Mouse (Mus musculus) activated CD4-positive, CD25-positive, alpha-beta regulatory T cell, adult 4 months (primary cell): ENCODE measurements around the gene Tmem44. TPM values are rescaled to one million over a fixed set of nuclear protein-coding genes. Genes with fewer than 3 reads are reported as not detected.
A peak's percentile ranks its signal among the peaks of the same experiment; 100 is the strongest.

Experiments used
- ATAC-seq: one replicate; pipeline ENCODE4 v1.8.0; 2017
- polyA plus RNA-seq, 2 experiments: library from polyadenylated mRNA; unstranded; fragments of 100-300 nt; shearing (Covaris generic); gene quantifications; one replicate each; pipeline ENCODE4 v1.2.1; 2017

Gene Tmem44
- polyA plus RNA-seq, 2 experiments from 2014 or later = 0.85 TPM; not detected in 1

- ATAC-seq = no peak
Measured at GRCm38 (mm10) chr16:30517666-30518283, 32.9 kb downstream of the Tmem44 start.

- no peak for ATAC-seq
Measured at GRCm38 (mm10) chr16:30516993-30517392, 33.6 kb downstream of the Tmem44 start.

DNA sequence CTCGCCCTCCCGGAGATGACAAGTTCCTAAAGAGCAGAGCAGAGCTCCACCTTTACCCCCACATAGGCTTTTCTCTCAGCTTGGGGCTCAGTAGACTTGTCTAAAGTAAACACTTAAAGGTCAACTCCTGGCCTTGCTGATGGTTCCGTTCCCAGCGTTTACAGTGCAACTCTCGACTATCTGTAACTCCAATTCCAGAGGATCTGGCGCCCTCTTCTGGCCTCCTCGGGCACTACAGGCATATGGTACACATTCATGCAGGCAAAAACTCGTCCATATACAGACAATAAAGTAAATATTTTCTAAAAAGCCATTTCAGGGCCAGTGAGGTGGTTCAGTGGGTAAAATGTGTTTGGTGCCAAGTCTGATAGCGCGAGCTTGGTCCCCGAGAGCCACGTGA, 35.2 kb downstream of the Tmem44 start:
- no peak for ATAC-seq

GRCm38 (mm10) chr16:30513050-30514024, 37.3 kb downstream of the Tmem44 start:
- ATAC-seq = no peak

- no peak for ATAC-seq
Measured at GRCm38 (mm10) chr16:30512375-30513049, 38.1 kb downstream of the Tmem44 start.

GRCm38 (mm10) chr16:30511563-30512340, 38.9 kb downstream of the Tmem44 start:
- ATAC-seq = no peak

DNA sequence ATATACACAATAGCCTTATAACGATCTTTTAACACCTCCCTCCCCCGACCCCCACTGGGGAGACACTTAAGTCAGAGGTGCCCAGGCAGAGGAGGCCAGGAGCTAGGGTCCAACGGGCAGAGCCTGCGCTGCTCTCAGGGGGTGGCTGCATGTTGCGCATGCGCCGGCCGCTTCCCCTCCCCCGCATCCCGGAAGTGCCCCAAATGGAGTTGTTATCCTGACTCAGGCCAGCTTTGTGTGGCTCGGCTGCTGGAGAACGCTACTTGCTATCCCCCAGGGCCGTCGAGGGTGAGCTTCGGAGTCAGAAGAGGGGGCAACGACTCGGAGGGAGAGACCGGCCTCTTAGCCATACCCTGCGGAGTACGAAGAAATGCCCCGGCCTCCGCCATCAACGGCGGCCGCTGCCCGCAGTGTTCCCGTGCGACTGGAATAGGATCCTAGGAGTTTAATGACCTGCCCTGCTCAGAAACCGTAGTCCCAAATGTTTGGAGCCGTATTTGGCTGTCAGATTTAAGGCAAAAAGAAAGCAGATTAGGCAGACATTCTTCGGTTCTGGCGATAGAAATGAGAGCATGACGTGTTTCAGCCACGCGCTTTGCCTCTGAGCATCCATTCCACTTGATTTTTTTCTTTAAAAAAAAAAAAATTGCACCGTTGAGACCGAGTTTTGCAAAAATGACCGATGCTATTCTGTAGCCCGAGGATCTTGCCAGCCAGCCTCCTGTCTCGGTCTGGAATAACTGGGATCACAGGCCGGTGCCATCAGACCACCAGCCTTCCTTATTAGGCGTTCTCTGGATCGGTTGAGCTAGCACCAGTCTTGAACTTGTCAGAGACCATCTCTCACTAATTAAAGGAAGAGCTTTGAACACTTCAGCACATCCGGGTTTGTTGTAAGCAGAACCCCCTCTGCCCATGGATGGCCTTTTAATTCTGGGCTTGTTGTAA, 39.9 kb downstream of the Tmem44 start:
- peak; percentile 93 for ATAC-seq

GRCm38 (mm10) chr16:30510091-30510490, 40.6 kb downstream of the Tmem44 start:
- peak; percentile 55 for ATAC-seq

DNA sequence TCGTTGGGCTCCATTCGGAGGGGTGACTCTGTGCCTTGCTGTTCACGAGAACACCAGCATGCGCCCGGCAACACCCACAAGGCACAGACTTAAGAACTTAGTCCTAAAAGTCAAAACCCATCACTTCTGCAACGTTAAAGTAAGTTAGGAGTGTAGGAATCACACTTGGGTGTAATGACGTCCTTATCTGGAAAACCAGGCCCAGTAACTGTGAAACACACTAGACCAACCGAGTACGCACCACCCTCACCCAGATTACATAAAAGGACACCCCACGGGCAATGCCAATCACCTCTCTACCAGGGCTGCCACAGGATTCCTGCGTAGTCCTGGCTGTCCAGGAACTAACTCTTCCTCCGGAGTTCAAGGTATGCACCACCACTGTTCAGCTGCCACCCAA, 41.3 kb downstream of the Tmem44 start:
- ATAC-seq = no peak

- ATAC-seq = no peak
Measured at GRCm38 (mm10) chr16:30508738-30509137, 41.9 kb downstream of the Tmem44 start.

GRCm38 (mm10) chr16:30507120-30507519, 43.5 kb downstream of the Tmem44 start:
- ATAC-seq = no peak

DNA sequence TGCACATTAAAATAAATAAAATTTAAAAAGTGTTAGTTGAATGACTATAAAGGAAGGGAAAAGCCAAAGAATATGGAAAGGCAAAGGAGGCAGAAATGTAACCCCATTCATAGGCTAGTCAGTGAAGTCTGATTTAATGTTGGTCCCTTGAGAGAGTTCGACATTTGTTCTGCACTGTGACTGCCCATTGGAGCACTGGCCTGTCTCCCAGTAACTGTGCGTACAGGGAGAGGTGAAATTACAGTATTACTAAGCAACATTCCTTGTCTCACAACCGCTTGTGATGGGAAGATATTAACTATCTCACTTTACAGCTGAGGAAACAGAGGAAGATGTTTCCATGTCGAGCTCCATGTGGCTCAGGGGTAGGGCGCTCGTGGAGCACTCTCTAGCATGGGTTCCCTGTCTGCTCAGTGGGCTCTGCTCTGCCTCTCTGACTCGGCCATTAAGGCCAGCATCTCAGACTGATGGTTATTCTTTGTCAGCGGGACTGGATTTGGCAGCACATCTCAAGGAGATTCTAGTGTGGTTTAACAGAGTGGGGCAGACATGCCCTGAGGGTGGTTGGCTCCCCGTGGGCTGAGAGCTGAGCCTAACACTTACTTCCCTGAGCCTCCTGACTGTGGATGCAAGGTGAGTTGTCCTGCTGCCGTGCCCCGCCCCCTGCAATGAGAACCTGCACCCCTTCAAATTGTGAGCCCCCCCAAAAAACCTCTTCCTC, 45.2 kb downstream of the Tmem44 start:
- no peak for ATAC-seq

GRCm38 (mm10) chr16:30504856-30505255, 45.8 kb downstream of the Tmem44 start:
- no peak for ATAC-seq

DNA sequence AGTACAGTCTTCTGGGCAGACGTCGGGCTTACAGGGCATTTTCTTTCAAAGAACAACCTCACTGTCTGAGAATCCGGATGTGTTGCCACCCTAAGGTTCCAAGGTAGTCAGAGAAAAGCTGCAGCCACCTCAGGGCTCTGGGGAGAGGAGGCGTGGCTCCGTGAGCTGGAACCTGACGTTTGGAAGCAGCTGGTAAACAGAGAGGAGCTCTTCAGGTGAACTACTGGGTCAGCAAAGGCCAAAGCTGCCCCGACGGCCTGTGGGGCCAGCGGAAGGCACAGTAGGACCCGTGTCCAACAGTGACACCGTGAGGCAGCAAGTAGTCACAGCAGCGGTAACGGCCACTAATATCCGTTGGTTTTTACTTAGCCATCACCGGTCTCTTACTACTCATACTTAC, 46.7 kb downstream of the Tmem44 start:
- ATAC-seq = peak; percentile 78

GRCm38 (mm10) chr16:30502221-30502891, 48.3 kb downstream of the Tmem44 start:
- ATAC-seq = no peak

DNA sequence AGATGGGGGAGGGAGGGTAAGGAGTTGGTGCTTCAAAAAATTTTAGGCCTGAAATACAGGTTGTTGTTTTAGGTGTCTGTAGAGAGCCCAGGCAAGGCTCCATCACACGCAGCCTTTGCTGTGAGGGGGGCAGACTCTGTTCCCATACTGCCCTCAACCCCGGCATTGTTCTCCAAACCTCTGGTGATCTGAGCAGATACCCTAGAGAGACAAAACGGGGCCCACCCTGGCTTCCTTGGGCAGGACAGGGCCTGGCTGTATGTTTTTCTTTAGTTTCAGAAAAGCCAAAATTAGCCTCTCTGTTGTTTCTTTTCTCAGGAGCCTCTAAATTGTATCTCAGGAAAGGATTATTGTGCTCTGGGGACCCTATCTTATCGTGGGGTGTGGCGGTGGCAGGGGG, 49.0 kb downstream of the Tmem44 start:
- ATAC-seq = no peak

DNA sequence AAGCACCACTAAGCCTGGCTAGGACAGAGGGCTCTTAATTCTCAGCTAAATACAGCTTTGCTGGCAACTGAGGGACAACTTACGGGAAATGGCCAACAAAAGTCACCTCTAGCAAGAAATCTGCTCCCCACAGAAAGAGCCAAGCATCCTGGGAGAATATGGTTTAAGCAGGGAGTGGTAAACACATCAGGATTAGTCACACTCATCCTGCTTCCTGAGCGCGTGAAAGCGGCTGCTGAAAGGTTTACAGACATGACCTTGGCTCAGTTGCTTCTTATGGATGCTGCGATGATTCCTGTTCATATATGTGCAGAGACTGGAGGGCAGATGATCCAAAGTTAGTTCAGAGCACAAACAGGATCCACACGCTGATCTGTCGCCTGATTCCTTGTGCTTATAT, 50.4 kb downstream of the Tmem44 start:
- no peak for ATAC-seq

DNA sequence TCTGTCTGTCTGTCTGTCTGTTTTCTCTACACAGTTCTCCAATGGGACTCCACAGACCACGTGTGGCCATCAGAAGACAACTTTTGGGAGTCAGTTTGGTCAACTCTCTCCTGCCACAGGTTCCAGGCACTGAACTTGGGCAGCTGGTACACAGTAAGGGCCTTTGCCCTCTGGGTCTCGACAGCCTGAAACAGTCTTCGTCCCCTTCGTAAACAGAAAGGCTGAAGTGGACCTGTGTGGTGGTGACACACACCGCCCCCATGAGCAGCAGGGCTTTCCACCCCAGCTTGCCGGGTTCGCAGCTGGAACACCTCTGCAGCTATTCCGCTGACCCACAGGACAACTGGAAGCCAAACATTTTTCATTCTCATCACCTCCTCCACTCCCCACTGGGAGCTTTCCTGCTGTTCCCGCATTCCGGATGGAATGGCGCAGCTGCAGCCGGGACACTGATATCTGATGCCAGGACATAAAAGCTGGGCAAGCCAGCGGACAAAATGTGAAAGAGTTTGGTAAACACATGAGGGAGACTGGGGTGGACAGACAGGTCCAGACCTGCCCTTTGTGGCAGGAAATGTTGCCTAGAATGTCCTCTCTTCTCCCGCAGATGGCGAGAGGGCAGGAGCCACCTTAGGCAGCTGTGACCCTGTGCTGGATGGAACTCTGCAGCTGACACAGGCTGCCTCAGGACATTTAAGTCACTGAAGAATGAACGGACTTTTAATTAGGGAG, 51.4 kb downstream of the Tmem44 start:
- no peak for ATAC-seq

GRCm38 (mm10) chr16:30497307-30497706, 53.3 kb downstream of the Tmem44 start:
- ATAC-seq = no peak
